Mouse (Mus musculus) limb, embryonic 13.5 days (tissue): ENCODE measurements around the gene Klhl22. TPM values are rescaled to one million over a fixed set of nuclear protein-coding genes. Genes with fewer than 3 reads are reported as not detected.
"Not testable (repeated sequence)": the region's sequence is repeated elsewhere in the genome, so short reads cannot be mapped to it uniquely, and the experiment has no call there.

Experiments used
- ATAC-seq: fragments of 200-750 bp; cut with Nextera tagmentation; 2 replicates; pipeline ENCODE4 v1.8.0; 2017; ENCODE audit warnings: low read depth, moderate number of reproducible peaks, moderate TSS enrichment; ENCODE audit not compliant: low FRiP score
- H3K27ac ChIP-seq: fragments of 300-500 bp; sonication (generic); 2 replicates; pipeline ENCODE4 v1.5.1; 2015; ENCODE audit warnings: inconsistent platforms, mild to moderate bottlenecking, moderate library complexity
- H3K27me3 ChIP-seq: fragments of 300-500 bp; sonication (generic); 2 replicates; pipeline ENCODE4 v1.6.1; 2015; ENCODE audit warnings: mild to moderate bottlenecking, inconsistent platforms
- H3K36me3 ChIP-seq: fragments of 300-500 bp; sonication (generic); 2 replicates; pipeline ENCODE4 v1.6.1; 2015; ENCODE audit warnings: inconsistent platforms, mild to moderate bottlenecking, moderate library complexity
- H3K4me1 ChIP-seq: fragments of 300-500 bp; sonication (generic); 2 replicates; pipeline ENCODE4 v1.6.1; 2015; ENCODE audit warnings: inconsistent platforms
- H3K4me2 ChIP-seq: fragments of 300-500 bp; sonication (generic); replicated peaks from 2 replicates; pipeline ENCODE4 v1.6.1; 2015; ENCODE audit warnings: inconsistent platforms, mild to moderate bottlenecking, moderate library complexity
- H3K4me3 ChIP-seq: fragments of 300-500 bp; sonication (generic); 2 replicates; pipeline ENCODE4 v1.5.1; 2015; ENCODE audit warnings: moderate library complexity, mild to moderate bottlenecking, inconsistent platforms
- H3K9ac ChIP-seq: fragments of 300-500 bp; sonication (generic); 2 replicates; pipeline ENCODE4 v1.6.1; 2015; ENCODE audit warnings: mild to moderate bottlenecking, inconsistent platforms
- H3K9me3 ChIP-seq: fragments of 300-500 bp; sonication (generic); 2 replicates; pipeline ENCODE4 v1.6.1; 2016; ENCODE audit warnings: inconsistent platforms
- WGBS: fragments of 180-500 bp; shearing (Covaris S2); methylation state at CpG from one replicate; pipeline ENCODE4 v1.1.7; 2015; 5-methylcytosine and 5-hydroxymethylcytosine counted together
- polyA plus RNA-seq: library from polyadenylated mRNA; unstranded; fragments of >200 nt; fragmentation: Nextera tagmentation; extraction: Ambion mirVana; gene quantifications from 2 replicates; pipeline ENCODE4 v1.2.1, GENCODE M21; 2015

The Klhl22 gene
- polyA plus RNA-seq, 1 experiment from 2014 or later, result 106 TPM

- Histone ChIP-seq H3K9ac (no peak within 1 kb of the TSS), H3K4me2 (no peak within 1 kb of the TSS), H3K9me3 (no peaks in the 10 kb centered on the region), H3K4me3 (no peak within 1 kb of the TSS), H3K27ac (no peak within 1 kb of the TSS), H3K36me3 (no peaks in the 10 kb centered on the region), H3K27me3 (peaks cover 4% of the 10 kb centered on the region; the same call in 1 of the 2 replicates), H3K4me1 (peaks cover 8% of the 10 kb centered on the region)
- ATAC-seq, result no peak
- 21% methylated on average over 3 of the region's 3 CpGs for WGBS
Observed at GRCm38 (mm10) chr16:17732841-17733340, 26.5 kb upstream of the Klhl22 start, which contains the start of gene Med15. TSS of gene Med15 (minus strand) at chr16:17732891.

GRCm38 (mm10) chr16:17733646-17734045, 25.8 kb upstream of the Klhl22 start:
- H3K27ac ChIP-seq, result no peak overlapping the region

GRCm38 (mm10) chr16:17734872-17735271, 24.5 kb upstream of the Klhl22 start:
- not testable (repeated sequence) for H3K27ac ChIP-seq, H3K36me3 ChIP-seq, H3K27me3 ChIP-seq, H3K4me3 ChIP-seq, H3K9ac ChIP-seq, H3K4me1 ChIP-seq, H3K9me3 ChIP-seq, H3K4me2 ChIP-seq, ATAC-seq
- WGBS, result 86% methylated on average over 6 of the region's 6 CpGs

More at GRCm38 (mm10) chr16:17733646-17734045, 25.8 kb upstream of the Klhl22 start:
- Histone ChIP-seq H3K27me3 (peaks cover 4% of the 10 kb centered on the region; the same call in 1 of the 2 replicates), H3K36me3 (no peaks in the 10 kb centered on the region), H3K4me1 (peaks cover 8% of the 10 kb centered on the region), H3K4me2 (peak overlapping the region; percentile 48; the same call in 1 of the 2 replicates), H3K9ac (no peak overlapping the region), H3K4me3 (peak overlapping the region; percentile 23), H3K9me3 (no peaks in the 10 kb centered on the region)
- WGBS, result 75% methylated on average over 2 of the region's 2 CpGs
- ATAC-seq, result no peak

GRCm38 (mm10) chr16:17736156-17736555, 23.3 kb upstream of the Klhl22 start:
- Histone ChIP-seq H3K4me1 (peaks cover 8% of the 10 kb centered on the region), H3K4me2 (no peak overlapping the region), H3K27me3 (peaks cover 4% of the 10 kb centered on the region; the same call in 1 of the 2 replicates), H3K4me3 (no peak overlapping the region), H3K36me3 (no peaks in the 10 kb centered on the region), H3K27ac (no peak overlapping the region), H3K9me3 (no peaks in the 10 kb centered on the region), H3K9ac (no peak overlapping the region)
- WGBS, result 42% methylated on average over 4 of the region's 4 CpGs
- ATAC-seq, result no peak

GRCm38 (mm10) chr16:17740080-17740479, 19.3 kb upstream of the Klhl22 start:
- Histone ChIP-seq H3K4me3 (no peak overlapping the region), H3K9me3 (peaks cover 1% of the 10 kb centered on the region; the same call in 1 of the 2 replicates), H3K9ac (no peak overlapping the region), H3K36me3 (no peaks in the 10 kb centered on the region), H3K4me2 (no peak overlapping the region), H3K27ac (no peak overlapping the region), H3K27me3 (no peaks in the 10 kb centered on the region), H3K4me1 (no peaks in the 10 kb centered on the region)
- ATAC-seq, result no peak
- WGBS, result 76% methylated on average over 4 of the region's 4 CpGs

GRCm38 (mm10) chr16:17742810-17743209, 16.6 kb upstream of the Klhl22 start:
- no peak overlapping the region for H3K4me2 ChIP-seq
- H3K36me3 ChIP-seq, result no peaks in the 10 kb centered on the region
- ATAC-seq, result no peak
- H3K9ac ChIP-seq, result no peak overlapping the region
- H3K27ac ChIP-seq, result no peak overlapping the region
- 63% methylated on average over 1 of the region's 1 CpGs for WGBS
- H3K27me3 ChIP-seq, result no peaks in the 10 kb centered on the region
- peaks cover 6% of the 10 kb centered on the region for H3K9me3 ChIP-seq
- H3K4me3 ChIP-seq, result no peak overlapping the region
- H3K4me1 ChIP-seq, result no peaks in the 10 kb centered on the region

- Histone ChIP-seq H3K27me3 (no peaks in the 10 kb centered on the region), H3K36me3 (no peaks in the 10 kb centered on the region), H3K9me3 (peaks cover 6% of the 10 kb centered on the region), H3K9ac (no peak overlapping the region), H3K4me1 (no peaks in the 10 kb centered on the region), H3K4me3 (no peak overlapping the region), H3K4me2 (no peak overlapping the region), H3K27ac (no peak overlapping the region)
- ATAC-seq, result no peak
- 52% methylated on average over 4 of the region's 4 CpGs for WGBS
Observed at GRCm38 (mm10) chr16:17743279-17743678, 16.1 kb upstream of the Klhl22 start.

GRCm38 (mm10) chr16:17744536-17744935, 14.9 kb upstream of the Klhl22 start:
- H3K27me3 ChIP-seq, result no peaks in the 10 kb centered on the region
- 3% methylated on average over 1 of the region's 1 CpGs for WGBS
- H3K27ac ChIP-seq, result no peak overlapping the region
- H3K36me3 ChIP-seq, result no peaks in the 10 kb centered on the region
- no peak overlapping the region for H3K9ac ChIP-seq
- no peaks in the 10 kb centered on the region for H3K4me1 ChIP-seq
- H3K4me3 ChIP-seq, result no peak overlapping the region
- ATAC-seq, result 0 out of 2 replicates have a peak, but pooled peaks have one; percentile 36
- peaks cover 6% of the 10 kb centered on the region for H3K9me3 ChIP-seq
- H3K4me2 ChIP-seq, result no peak overlapping the region

GRCm38 (mm10) chr16:17745067-17745466, 14.4 kb upstream of the Klhl22 start:
- H3K4me1 ChIP-seq, result no peaks in the 10 kb centered on the region
- ATAC-seq, result no peak
- H3K27me3 ChIP-seq, result no peaks in the 10 kb centered on the region
- H3K9me3 ChIP-seq, result peaks cover 6% of the 10 kb centered on the region
- H3K27ac ChIP-seq, result no peak overlapping the region
- no peak overlapping the region for H3K4me2 ChIP-seq
- no peak overlapping the region for H3K4me3 ChIP-seq
- WGBS, result 80% methylated on average over 2 of the region's 2 CpGs
- no peaks in the 10 kb centered on the region for H3K36me3 ChIP-seq
- no peak overlapping the region for H3K9ac ChIP-seq

GRCm38 (mm10) chr16:17753001-17753400, 6.4 kb upstream of the Klhl22 start:
- ATAC-seq, result 0 out of 2 replicates have a peak, but pooled peaks have one; percentile 24
- H3K9me3 ChIP-seq, result no peaks in the 10 kb centered on the region
- WGBS, result 17% methylated on average over 3 of the region's 3 CpGs
- no peak overlapping the region for H3K9ac ChIP-seq
- H3K4me3 ChIP-seq, result no peak overlapping the region
- H3K4me2 ChIP-seq, result no peak overlapping the region
- peaks cover 7% of the 10 kb centered on the region; the same call in 1 of the 2 replicates for H3K4me1 ChIP-seq
- H3K27me3 ChIP-seq, result no peaks in the 10 kb centered on the region
- no peak overlapping the region; the same call in 1 of the 2 replicates for H3K27ac ChIP-seq
- H3K36me3 ChIP-seq, result no peaks in the 10 kb centered on the region

GRCm38 (mm10) chr16:17753686-17754085, 5.7 kb upstream of the Klhl22 start:
- 44% methylated on average over 1 of the region's 1 CpGs for WGBS
- no peaks in the 10 kb centered on the region for H3K27me3 ChIP-seq
- no peaks in the 10 kb centered on the region for H3K9me3 ChIP-seq
- H3K4me1 ChIP-seq, result peaks cover 9% of the 10 kb centered on the region
- no peak for ATAC-seq
- H3K27ac ChIP-seq, result no peak overlapping the region
- H3K4me2 ChIP-seq, result no peak overlapping the region
- no peak overlapping the region for H3K9ac ChIP-seq
- no peak overlapping the region for H3K4me3 ChIP-seq
- H3K36me3 ChIP-seq, result no peaks in the 10 kb centered on the region

GRCm38 (mm10) chr16:17757756-17758155, 1.7 kb upstream of the Klhl22 start:
- Histone ChIP-seq H3K4me2 (no peak overlapping the region), H3K4me3 (no peak overlapping the region), H3K4me1 (peaks cover 36% of the 10 kb centered on the region), H3K36me3 (peaks cover 11% of the 10 kb centered on the region; the same call in 1 of the 2 replicates), H3K27ac (no peak overlapping the region), H3K9ac (no peak overlapping the region), H3K9me3 (no peaks in the 10 kb centered on the region), H3K27me3 (no peaks in the 10 kb centered on the region)
- ATAC-seq, result no peak
- WGBS, result 100% methylated on average over 1 of the region's 1 CpGs

- Histone ChIP-seq H3K36me3 (peaks cover 11% of the 10 kb centered on the region; the same call in 1 of the 2 replicates), H3K4me3 (peak overlapping the region; percentile 77), H3K4me2 (peak overlapping the region; percentile 89), H3K9me3 (no peaks in the 10 kb centered on the region), H3K27me3 (no peaks in the 10 kb centered on the region), H3K27ac (peak overlapping the region; percentile 11; the same call in 1 of the 2 replicates), H3K9ac (peak overlapping the region; percentile 96), H3K4me1 (peaks cover 31% of the 10 kb centered on the region)
- no peak for ATAC-seq
- 61% methylated on average over 9 of the region's 9 CpGs for WGBS
Observed at GRCm38 (mm10) chr16:17758902-17759301, 516 bp upstream of the Klhl22 start.
